In the genomic region with DNA sequence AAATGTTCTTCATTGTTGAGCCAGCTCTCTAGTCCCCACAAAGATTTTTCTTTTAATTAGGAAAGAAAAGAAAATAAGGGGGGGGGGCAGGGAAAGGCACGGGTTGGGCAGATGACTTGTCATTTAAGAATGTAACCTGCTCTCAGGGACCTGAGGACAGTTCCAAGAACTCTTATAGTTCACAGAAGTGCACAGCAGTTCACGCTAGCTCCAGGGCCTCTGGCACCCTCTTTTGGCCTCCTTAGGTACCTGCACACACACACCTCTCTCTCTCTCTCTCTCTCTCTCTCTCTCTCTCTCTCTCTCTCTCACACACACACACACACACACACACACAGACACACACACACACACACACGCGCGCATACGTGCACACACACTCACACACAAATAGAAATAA, we compare ENCODE assay signal across 30 mouse cellular contexts. TPM values are rescaled to one million over a fixed set of nuclear protein-coding genes. Genes with fewer than 3 reads are reported as not detected.
DNase-seq lines count a peak whose midpoint lies in the region; ATAC-seq and TF ChIP-seq lines count a peak whose summit lies in the region.
"Had no signal": no experiment of that assay in that cellular context is flagged by ENCODE, and none has a peak within 500 bp of the region (broad histone marks: within the 10 kb centered on the region; RNA-seq: fewer than 3 reads in every experiment).

No protein-coding gene starts in this region.

- 0 out of 2 replicates have a peak, but pooled peaks have one; percentile 4 for TF ChIP-seq CTCF in cerebellum, adult 2 months (IDR thresholded peaks at IDR 0.05; ENCODE audit: borderline replicate concordance, insufficient read depth, low read depth, low read length)
- TF ChIP-seq CTCF in liver, postnatal 0 days (IDR thresholded peaks at IDR 0.05; ENCODE audit: low read depth) = peak; percentile 16; the same call in 1 of the 2 replicates
- peak; percentile 28 for TF ChIP-seq CTCF in E14TG2a.4 (conservative IDR thresholded peaks at IDR 0.05; ENCODE audit: low read length)
- peak; percentile 18; the same call in 1 of the 2 replicates for TF ChIP-seq CTCF in brain, embryonic 14.5 days (IDR thresholded peaks at IDR 0.05; ENCODE audit: borderline replicate concordance, extremely low read depth, insufficient read depth, insufficient read length)

- 90% methylated on average over 6 of the region's 6 CpGs for WGBS in cerebellum, adult 2 months
- 81% methylated on average over 6 of the region's 6 CpGs for WGBS in liver, postnatal 0 days (ENCODE audit: insufficient replicate concordance)
- 80% methylated on average over 6 of the region's 6 CpGs for WGBS in liver, embryonic 11.5 days
- WGBS in kidney, embryonic 16.5 days = 87% methylated on average over 6 of the region's 6 CpGs

- TF ChIP-seq EP300 in liver, postnatal 0 days (IDR thresholded peaks at IDR 0.05; ENCODE audit: low read depth) = no peak

- no peak for DNase-seq in cerebellum, adult 2 months
- no peak for DNase-seq in cerebellum, adult 9-11 months
- DNase-seq in liver, postnatal 0 days = no peak
- DNase-seq in liver, embryonic 11.5 days (ENCODE audit: low spot score) = no peak
- no peak for DNase-seq in brain, embryonic 14.5 days (ENCODE audit: low read depth)
- no peak for DNase-seq in gastrocnemius, adult 18-20 months (ENCODE audit: low spot score)
- DNase-seq: cerebellum, adult 8-10 months; gastrocnemius, postnatal 14 days; heart, adult 2 months; layer of hippocampus, postnatal 36 days had no signal

- no peak overlapping the region for H3K9ac ChIP-seq in liver, postnatal 0 days (replicated peaks)
- no peak overlapping the region for H3K9ac ChIP-seq in liver, embryonic 11.5 days (ENCODE audit: low read depth, low read length)
- H3K9ac ChIP-seq in kidney, embryonic 16.5 days (replicated peaks; ENCODE audit: low read length) = no peak overlapping the region
- H3K9ac ChIP-seq: embryonic facial prominence, embryonic 12.5 days; hindbrain, embryonic 12.5 days; kidney, embryonic 15.5 days; stomach, embryonic 15.5 days had no signal

- H3K9me3 ChIP-seq in liver, postnatal 0 days (ENCODE audit: low read length) = no peaks in the 10 kb centered on the region
- H3K9me3 ChIP-seq in liver, embryonic 11.5 days (ENCODE audit: control insufficient read depth, low read length) = no peaks in the 10 kb centered on the region
- H3K9me3 ChIP-seq in E14TG2a.4 (ENCODE audit: low read length) = no peaks in the 10 kb centered on the region
- H3K9me3 ChIP-seq in kidney, embryonic 16.5 days (ENCODE audit: low read length) = no peaks in the 10 kb centered on the region
- H3K9me3 ChIP-seq: embryonic facial prominence, embryonic 12.5 days; hindbrain, embryonic 12.5 days; kidney, embryonic 15.5 days; megakaryocyte, embryonic 14.5 days; stomach, embryonic 15.5 days had no signal

- H3K4me3 ChIP-seq in cerebellum, adult 2 months (replicated peaks; ENCODE audit: insufficient read depth, low read depth, low read length) = no peak overlapping the region
- H3K4me3 ChIP-seq in liver, postnatal 0 days (ENCODE audit: low read depth, low read length) = no peak overlapping the region
- H3K4me3 ChIP-seq in liver, embryonic 11.5 days (ENCODE audit: low read depth, low read length) = no peak overlapping the region
- H3K4me3 ChIP-seq in E14TG2a.4 (replicated peaks; ENCODE audit: low read length) = no peak overlapping the region
- H3K4me3 ChIP-seq in kidney, embryonic 16.5 days (ENCODE audit: low read length) = no peak overlapping the region
- H3K4me3 ChIP-seq: embryonic facial prominence, embryonic 12.5 days; heart, adult 2 months; hindbrain, embryonic 12.5 days; kidney, embryonic 15.5 days; megakaryocyte, embryonic 14.5 days; stomach, embryonic 15.5 days had no signal

- H3K27me3 ChIP-seq in cerebellum, adult 2 months (ENCODE audit: control insufficient read depth, insufficient read depth, low read length) = no peaks in the 10 kb centered on the region
- H3K27me3 ChIP-seq in liver, postnatal 0 days (ENCODE audit: insufficient read depth, low read length) = no peaks in the 10 kb centered on the region
- no peaks in the 10 kb centered on the region for H3K27me3 ChIP-seq in liver, embryonic 11.5 days (replicated peaks; ENCODE audit: control insufficient read depth, insufficient read depth, low read length)
- no peaks in the 10 kb centered on the region for H3K27me3 ChIP-seq in E14TG2a.4 (ENCODE audit: insufficient read depth, low read length)
- H3K27me3 ChIP-seq in kidney, embryonic 16.5 days (ENCODE audit: insufficient read depth, low read length) = no peaks in the 10 kb centered on the region
- H3K27me3 ChIP-seq: embryonic facial prominence, embryonic 12.5 days; hindbrain, embryonic 12.5 days; kidney, embryonic 15.5 days; stomach, embryonic 15.5 days had no signal

- ATAC-seq in liver, postnatal 0 days = no peak
- no peak for ATAC-seq in liver, embryonic 11.5 days (replicated peaks; ENCODE audit: low FRiP score)
- ATAC-seq in kidney, embryonic 16.5 days (ENCODE audit: low FRiP score, low TSS enrichment) = no peak
- ATAC-seq: forebrain, embryonic 14.5 days; midbrain, embryonic 16.5 days had no signal

- no peak for TF ChIP-seq POLR2A in cerebellum, adult 2 months (IDR thresholded peaks at IDR 0.05; ENCODE audit: borderline replicate concordance, insufficient read depth, low read length)
- TF ChIP-seq POLR2A in brain, embryonic 14.5 days (IDR thresholded peaks at IDR 0.05; ENCODE audit: borderline replicate concordance, extremely low read depth, insufficient read depth, insufficient read length, poor library complexity, severe bottlenecking) = no peak

- H3K36me3 ChIP-seq in liver, postnatal 0 days (replicated peaks; ENCODE audit: insufficient read depth, low read length) = no peaks in the 10 kb centered on the region
- H3K36me3 ChIP-seq in liver, embryonic 11.5 days (ENCODE audit: control insufficient read depth, insufficient read depth, low read length) = no peaks in the 10 kb centered on the region
- H3K36me3 ChIP-seq in E14TG2a.4 (ENCODE audit: insufficient read depth, low read length) = no peaks in the 10 kb centered on the region
- no peaks in the 10 kb centered on the region for H3K36me3 ChIP-seq in kidney, embryonic 16.5 days (ENCODE audit: insufficient read depth, low read length)
- H3K36me3 ChIP-seq: embryonic facial prominence, embryonic 12.5 days; hindbrain, embryonic 12.5 days; kidney, embryonic 15.5 days; stomach, embryonic 15.5 days had no signal

- H3K4me2 ChIP-seq in liver, postnatal 0 days (ENCODE audit: low read depth, low read length) = no peak overlapping the region
- no peak overlapping the region for H3K4me2 ChIP-seq in liver, embryonic 11.5 days
- H3K4me2 ChIP-seq in kidney, embryonic 16.5 days (replicated peaks; ENCODE audit: low read depth, low read length) = no peak overlapping the region
- H3K4me2 ChIP-seq: embryonic facial prominence, embryonic 12.5 days; hindbrain, embryonic 12.5 days; kidney, embryonic 15.5 days; stomach, embryonic 15.5 days had no signal

- no peak overlapping the region for H3K27ac ChIP-seq in cerebellum, adult 2 months (ENCODE audit: insufficient read depth, low read length)
- H3K27ac ChIP-seq in liver, postnatal 0 days (ENCODE audit: low read depth) = no peak overlapping the region
- no peak overlapping the region for H3K27ac ChIP-seq in liver, embryonic 11.5 days (ENCODE audit: low read depth, low read length)
- H3K27ac ChIP-seq in kidney, embryonic 16.5 days (ENCODE audit: low read length) = no peak overlapping the region
- H3K27ac ChIP-seq: embryonic facial prominence, embryonic 12.5 days; heart, adult 2 months; hindbrain, embryonic 12.5 days; kidney, embryonic 15.5 days; stomach, embryonic 15.5 days had no signal

- H3K4me1 ChIP-seq in cerebellum, adult 2 months (ENCODE audit: control insufficient read depth, insufficient read depth, low read length) = no peaks in the 10 kb centered on the region; the same call in 1 of the 2 replicates
- no peaks in the 10 kb centered on the region for H3K4me1 ChIP-seq in liver, postnatal 0 days (ENCODE audit: insufficient read depth)
- H3K4me1 ChIP-seq in liver, embryonic 11.5 days (replicated peaks; ENCODE audit: control insufficient read depth, insufficient read depth, low read length) = no peaks in the 10 kb centered on the region
- peaks cover 39% of the 10 kb centered on the region for H3K4me1 ChIP-seq in E14TG2a.4 (replicated peaks; ENCODE audit: low read depth, low read length)
- H3K4me1 ChIP-seq in kidney, embryonic 16.5 days (ENCODE audit: insufficient read depth, low read length) = no peaks in the 10 kb centered on the region
- H3K4me1 ChIP-seq: embryonic facial prominence, embryonic 12.5 days; hindbrain, embryonic 12.5 days; kidney, embryonic 15.5 days; stomach, embryonic 15.5 days had no signal

RNA-seq across cellular contexts. Expression of a gene that starts 24.9 kb away (rescaled TPM):
- not detected in 2 replicates for polyA plus RNA-seq in cerebellum, adult 2 months (2012; rRNA removed)
- not detected in 2 replicates for polyA plus RNA-seq in liver, postnatal 0 days (2015; fragmentation: Nextera tagmentation; extraction: Ambion mirVana)
- polyA plus RNA-seq in liver, embryonic 11.5 days (2014; fragmentation: Nextera tagmentation; extraction: Ambion mirVana) = not detected in 2 replicates
- not detected in 2 replicates for polyA plus RNA-seq in brain, embryonic 14.5 days (2012; rRNA removed)
- not detected for total RNA-seq in gastrocnemius, adult 18-20 months (2021)
- not detected in 2 replicates for polyA plus RNA-seq in kidney, embryonic 16.5 days (2015; fragmentation: Nextera tagmentation; extraction: Ambion mirVana)
- total RNA-seq: adrenal gland, adult 18-20 months; adrenal gland, postnatal 4 days; ES-E14; gastrocnemius, postnatal 14 days; heart, adult 2 months; layer of hippocampus, postnatal 36 days; left cerebral cortex, postnatal 14 days; neutrophil, adult 5-6 weeks had no signal
- polyA plus RNA-seq: C2C12; embryonic facial prominence, embryonic 12.5 days; forebrain, embryonic 14.5 days; heart, adult 2 months; heart, embryonic 16.5 days; kidney, embryonic 15.5 days; limb, embryonic 14.5 days; lung, embryonic 16.5 days; stomach, embryonic 15.5 days; thymus, postnatal 0 days; urinary bladder, adult 2 months had no signal

RNA-seq across cellular contexts. Expression of a gene that starts 44.0 kb away (rescaled TPM):
- 25.1 and 29.6 TPM in 2 replicates for polyA plus RNA-seq in cerebellum, adult 2 months (2012; rRNA removed)
- 0.32 and 0.40 TPM in 2 replicates for polyA plus RNA-seq in liver, postnatal 0 days (2015; fragmentation: Nextera tagmentation; extraction: Ambion mirVana)
- 0.05 TPM in 1 of 2 replicates, not detected in the other for polyA plus RNA-seq in liver, embryonic 11.5 days (2014; fragmentation: Nextera tagmentation; extraction: Ambion mirVana)
- polyA plus RNA-seq in brain, embryonic 14.5 days (2012; rRNA removed) = 5.7 and 8.1 TPM in 2 replicates
- total RNA-seq in gastrocnemius, adult 18-20 months (2021) = under 1 TPM; 0.27 to 0.36 TPM
- 1.8 and 2.1 TPM in 2 replicates for polyA plus RNA-seq in kidney, embryonic 16.5 days (2015; fragmentation: Nextera tagmentation; extraction: Ambion mirVana)
- total RNA-seq: neutrophil, adult 5-6 weeks had no signal
